Mouse (Mus musculus) R1 (cell line): ENCODE results near the gene Zfp654.
A peak's percentile ranks its signal among the peaks of the same experiment; 100 is the strongest.

ENCODE experiments used
- DNase-seq: peaks from one replicate; pipeline ENCODE4 v3.0.0-alpha.2; 2018; ENCODE audit warnings: low read depth, low spot score

Zfp654 gene

DNA sequence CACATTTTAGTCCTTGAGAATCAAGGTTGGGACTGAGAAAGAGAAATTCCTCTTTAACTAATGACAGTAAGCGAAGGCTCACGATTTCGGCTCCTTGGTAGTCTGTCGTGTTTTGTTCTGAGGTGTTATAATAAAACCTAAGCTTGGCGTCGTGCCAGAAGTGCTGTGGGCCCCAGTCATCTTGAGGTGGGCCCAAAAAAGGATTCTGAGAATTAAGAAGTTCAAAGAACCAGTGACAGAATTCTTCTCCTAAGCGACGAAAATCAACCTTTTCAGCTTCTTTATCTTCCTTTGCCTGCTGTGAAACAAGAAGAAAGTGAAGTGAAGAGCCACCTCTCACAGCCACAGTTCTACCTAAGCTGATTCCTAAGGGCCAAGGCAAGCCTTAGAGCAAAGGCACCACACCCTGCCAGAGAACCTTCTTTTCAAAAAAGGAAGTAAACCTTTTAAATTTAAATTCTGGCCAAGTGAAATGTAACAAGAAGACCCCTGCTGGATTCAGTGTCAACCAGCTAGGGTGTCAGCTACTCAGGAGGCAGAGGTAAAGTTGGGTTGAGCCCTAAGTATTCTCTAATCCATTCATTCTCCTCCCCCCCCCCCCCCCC, 84.7 kb downstream of the Zfp654 start:
- peak; percentile 76 for DNase-seq

DNA sequence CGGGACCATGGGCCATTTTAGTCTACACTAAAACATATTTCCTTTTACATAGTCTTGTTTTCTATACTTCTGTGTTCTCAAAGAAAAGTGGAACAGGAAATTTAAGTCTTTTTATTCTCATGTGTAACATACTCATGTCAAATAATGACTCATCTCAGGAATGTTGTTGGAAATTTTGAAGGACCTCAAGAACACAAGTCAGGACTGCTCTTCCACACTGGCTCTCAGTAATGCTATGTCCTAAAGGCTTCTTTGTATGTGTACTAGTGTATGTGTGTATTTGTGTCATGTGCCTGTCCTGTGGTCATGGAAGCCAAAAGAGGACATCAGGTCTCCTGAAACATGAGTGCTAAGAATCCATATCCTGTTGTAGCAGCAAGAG, 92.2 kb downstream of the Zfp654 start:
- no peak for DNase-seq

DNA sequence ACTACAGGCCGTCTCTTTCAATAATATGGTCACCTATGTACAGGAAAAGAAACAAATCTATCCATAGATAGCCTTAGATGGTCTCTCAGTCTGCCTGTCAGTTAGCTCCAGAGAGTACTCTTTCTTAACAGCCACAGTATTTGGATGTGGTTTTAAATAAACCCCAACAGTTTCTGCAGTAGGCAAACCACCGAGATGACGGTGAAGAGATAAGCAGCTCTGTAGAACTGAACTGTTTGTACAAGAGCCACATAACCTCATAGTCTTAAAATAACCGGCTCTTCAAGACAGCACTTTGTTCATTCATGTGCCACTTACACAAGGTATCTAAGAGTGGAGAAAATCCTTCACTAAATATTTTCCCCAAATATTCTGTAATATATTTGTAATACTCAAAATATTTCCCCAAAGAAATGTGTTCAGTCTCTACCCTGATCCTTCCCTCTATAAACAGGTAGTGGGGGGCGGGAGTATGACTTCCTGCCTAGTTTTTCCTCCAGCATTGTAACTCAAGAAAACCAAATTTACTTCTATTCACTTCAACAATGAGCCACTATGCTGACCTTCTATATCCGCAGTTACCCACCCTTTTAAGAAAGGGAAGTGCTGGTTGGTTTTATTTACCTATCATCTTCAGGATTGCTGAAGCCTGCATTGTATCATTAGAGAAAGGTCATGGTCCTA, 92.7 kb downstream of the Zfp654 start:
- DNase-seq = no peak

DNA sequence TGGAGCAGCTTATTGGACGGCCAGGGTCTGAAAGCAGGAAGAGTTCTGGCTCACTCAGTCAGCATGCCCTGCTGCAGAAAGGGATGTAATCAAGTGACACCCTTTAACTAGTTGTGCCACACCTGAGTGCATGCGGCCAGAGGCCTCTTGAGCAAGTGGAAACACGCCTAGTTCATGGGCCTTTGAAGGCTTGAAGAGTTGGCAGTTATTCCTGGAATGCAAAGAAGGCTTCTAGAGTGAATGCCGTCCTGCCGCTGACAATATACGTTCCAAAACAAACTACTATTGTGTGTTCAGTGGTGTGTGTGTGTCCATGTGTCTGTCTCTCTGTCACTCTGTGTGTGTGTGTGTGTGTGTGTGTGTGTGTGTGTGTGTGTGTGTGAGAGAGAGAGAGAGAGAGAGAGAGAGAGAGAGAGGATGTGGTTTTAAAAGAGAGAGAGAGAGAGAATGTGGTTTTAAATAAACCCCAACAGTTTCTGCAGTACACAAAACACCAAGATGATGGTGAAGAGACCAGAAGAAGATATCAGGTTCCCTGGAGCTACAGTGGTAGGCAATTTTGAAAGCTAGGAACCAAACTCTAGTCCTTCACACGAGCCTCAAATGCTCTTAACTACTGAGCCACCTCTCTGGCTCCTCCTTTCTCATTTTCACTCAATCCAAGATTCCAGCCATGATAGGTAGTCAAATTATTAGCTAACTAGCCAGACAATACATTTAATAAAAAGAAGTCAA, 93.6 kb downstream of the Zfp654 start:
- DNase-seq = peak; percentile 53

DNA sequence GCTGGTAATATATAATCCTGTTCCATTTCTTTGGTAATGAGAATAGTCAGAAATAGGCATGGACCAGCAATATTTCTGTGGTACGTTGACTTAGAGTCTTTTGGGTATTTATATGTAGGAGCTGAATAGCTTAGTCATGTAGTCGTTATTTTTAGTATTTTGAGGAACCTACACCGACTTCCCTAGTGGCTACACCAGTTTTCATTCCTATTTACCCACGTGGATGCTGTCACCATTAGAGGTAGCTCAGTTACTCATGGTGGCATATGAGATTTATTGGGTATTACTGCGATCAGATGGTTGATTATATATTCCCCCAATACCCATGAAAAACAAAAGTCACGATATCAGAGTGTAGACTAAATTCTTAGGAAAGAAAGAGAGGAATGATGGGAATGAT, 95.1 kb downstream of the Zfp654 start:
- no peak for DNase-seq

DNA sequence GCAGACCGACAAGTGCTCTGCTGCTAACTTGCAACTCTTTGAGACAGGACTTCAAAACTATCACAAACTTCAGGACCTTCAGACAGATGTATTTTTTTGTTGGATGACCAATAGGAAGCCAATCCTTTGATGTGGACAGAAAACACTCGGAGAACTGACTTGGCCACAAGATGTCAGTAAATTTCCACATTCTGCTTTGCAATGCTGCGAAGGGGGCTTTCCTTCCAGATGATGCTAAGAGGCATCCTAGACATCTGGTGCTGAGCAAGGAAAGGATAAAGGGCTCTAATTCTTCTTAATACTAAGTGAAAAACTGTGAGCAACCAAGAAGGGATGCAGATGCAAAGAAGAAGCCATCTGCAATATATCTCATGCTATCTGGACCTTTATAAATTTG, 96.7 kb downstream of the Zfp654 start:
- peak; percentile 78 for DNase-seq

DNA sequence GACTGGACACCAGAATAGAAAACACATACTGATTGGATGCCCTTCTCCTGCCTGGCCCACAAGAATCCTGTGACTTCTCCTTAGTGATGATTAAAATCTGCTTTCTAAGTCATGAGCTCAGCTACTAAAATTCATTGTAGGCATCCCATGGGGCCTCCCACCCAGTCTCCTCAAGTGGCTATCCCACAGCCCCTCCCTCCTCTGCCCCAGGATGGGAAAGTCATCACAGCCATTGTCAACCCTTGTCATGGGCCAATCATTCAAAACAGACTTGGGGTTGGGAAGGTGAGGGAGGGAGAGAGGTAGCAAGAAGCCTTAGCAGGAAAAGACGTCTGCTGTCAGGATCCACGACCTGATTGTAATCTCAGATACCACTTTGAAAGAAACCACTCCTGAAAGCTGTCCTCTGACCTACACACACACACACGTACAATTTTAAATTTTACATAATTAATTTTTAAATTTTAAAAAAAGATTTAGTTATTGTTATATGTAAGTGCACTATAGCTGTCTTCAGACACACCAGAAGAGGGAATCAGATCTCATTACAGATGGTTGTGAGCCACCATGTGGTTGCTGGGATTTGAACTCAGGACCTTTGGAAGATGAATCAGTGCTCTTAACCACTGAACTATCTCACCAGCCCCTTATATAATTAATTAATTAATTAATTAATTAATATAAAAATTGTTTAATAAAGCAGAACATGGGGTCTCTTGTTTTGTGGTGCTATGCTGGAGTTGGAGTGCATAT, 97.3 kb downstream of the Zfp654 start:
- no peak for DNase-seq

DNA sequence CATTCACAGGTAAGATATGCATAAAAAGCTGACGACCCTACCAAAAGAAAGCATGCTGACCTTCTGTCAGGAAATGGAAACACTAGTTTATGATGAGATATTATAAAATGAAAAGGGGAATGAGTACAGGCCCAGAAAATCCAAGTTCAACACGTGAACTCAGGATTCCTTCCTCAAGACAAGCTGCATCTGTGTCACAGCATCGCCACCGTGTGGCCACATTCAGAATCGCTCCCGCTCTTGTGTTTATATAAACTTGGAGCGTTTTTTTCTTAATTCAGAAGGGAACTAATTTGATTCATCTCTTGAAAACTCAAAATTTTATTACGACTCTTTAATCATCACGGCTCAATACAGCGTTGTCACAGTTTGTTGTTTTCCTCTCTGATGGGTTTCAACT, 103.2 kb downstream of the Zfp654 start:
- DNase-seq = peak; percentile 75

DNA sequence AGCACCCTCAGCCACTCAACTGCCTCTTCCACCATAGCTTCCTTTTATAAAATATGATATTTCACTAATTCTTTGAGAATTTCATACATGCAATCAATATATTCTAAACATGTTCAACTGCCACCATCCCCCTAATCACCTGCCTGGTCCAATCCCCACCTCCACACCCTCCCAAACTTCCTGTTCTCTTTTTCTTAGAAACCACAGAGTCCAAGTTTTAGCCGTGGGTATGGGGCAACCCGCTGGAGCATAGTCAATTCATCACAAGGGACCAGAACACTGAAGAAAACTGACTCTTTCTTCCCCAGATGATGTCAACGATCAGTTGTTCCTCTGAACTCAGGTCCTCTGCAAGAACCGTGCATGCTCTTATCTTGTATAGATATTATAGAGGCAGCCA, 106.4 kb downstream of the Zfp654 start:
- no peak for DNase-seq

DNA sequence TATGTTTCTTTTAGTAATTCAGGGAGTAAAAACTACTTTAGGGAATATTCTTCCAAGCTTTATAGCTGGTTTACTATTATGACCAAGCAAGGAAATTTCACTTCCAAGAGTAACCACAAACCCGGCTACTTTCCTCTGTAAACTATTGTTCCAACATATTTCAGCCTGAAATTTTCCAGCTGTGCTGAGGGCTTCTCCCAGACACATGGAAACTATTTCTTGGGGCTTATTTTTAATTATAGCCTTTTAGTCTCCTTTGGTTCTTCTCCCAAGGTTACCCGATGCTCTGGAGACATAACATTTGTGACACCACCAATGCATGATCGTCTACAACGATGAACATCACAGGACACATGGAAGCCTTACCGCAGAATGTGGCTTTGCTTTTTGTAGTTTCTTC, 114.2 kb downstream of the Zfp654 start:
- DNase-seq = no peak
